Mouse (Mus musculus): ENCODE results near the gene Parp8. TPM values are rescaled to one million over a fixed set of nuclear protein-coding genes. Genes with fewer than 3 reads are reported as not detected.
A peak's percentile ranks its signal among the peaks of the same experiment; 100 is the strongest.

The Parp8 gene
- total and polyA plus RNA-seq, 3 experiments = not detected

GRCm38 (mm10) chr13:117028221-117028620 is 2.9 kb upstream of the Parp8 start:
- Histone ChIP-seq H3K4me2 (ENCODE audit: insufficient read depth, low read depth, poor library complexity, severe bottlenecking) (no peak overlapping the region), H3K9ac (ENCODE audit: insufficient read depth, low read depth) (no peak overlapping the region), H3K27me3 (replicated peaks) (no peaks in the 10 kb centered on the region), H3K79me2 (replicated peaks; ENCODE audit: control insufficient read depth, extremely low read depth, insufficient read depth, poor library complexity, severe bottlenecking) (no peaks in the 10 kb centered on the region), H3K4me1 (ENCODE audit: control insufficient read depth in 1 of 2, insufficient read depth in 2 of 2) (no peaks in the 10 kb centered on the region), H3K27ac (ENCODE audit: insufficient read depth, low read depth) (no peak overlapping the region), H3K9me3 (replicated peaks; ENCODE audit: low read length) (peaks cover 79% of the 10 kb centered on the region), H3K36me3 (replicated peaks in 1 of 2; ENCODE audit: control insufficient read depth in 1 of 2, insufficient read depth in 1 of 2, low read length in 1 of 2) (no peaks in the 10 kb centered on the region), H3K4me3 (replicated peaks in 1 of 3; ENCODE audit: low read depth in 2 of 3, low read length in 2 of 3, poor library complexity in 1 of 3) (no peak overlapping the region)
- dilution Hi-C loops (cut with MboI; ENCODE audit: extremely low pct_ligation_motif_present, extremely low pct_unique_long_range_greater_than_20kb, low sequenced_read_pairs) = no loop called here
- in situ Hi-C loops (cut with MboI; ENCODE audit: low pct_ligation_motif_present, low pct_unique_long_range_greater_than_20kb, low sequenced_read_pairs) = no loop called here
- TF ChIP-seq MAX (IDR thresholded peaks at IDR 0.05; ENCODE audit: low read length) (no peak), BHLHE40 (IDR thresholded peaks at IDR 0.05; ENCODE audit: low read depth, low read length) (0 out of 2 replicates have a peak, but pooled peaks have one; percentile 13)
- no peak for DNase-seq (ENCODE audit: extremely low read depth)

- Histone ChIP-seq H3K27ac (ENCODE audit: insufficient read depth, low read depth) (no peak overlapping the region), H3K79me2 (replicated peaks; ENCODE audit: control insufficient read depth, extremely low read depth, insufficient read depth, poor library complexity, severe bottlenecking) (no peaks in the 10 kb centered on the region), H3K36me3 (replicated peaks in 1 of 2; ENCODE audit: control insufficient read depth in 1 of 2, insufficient read depth in 1 of 2, low read length in 1 of 2) (no peaks in the 10 kb centered on the region), H3K4me1 (ENCODE audit: control insufficient read depth in 1 of 2, insufficient read depth in 2 of 2) (no peaks in the 10 kb centered on the region), H3K4me3 (replicated peaks in 1 of 3; ENCODE audit: low read depth in 2 of 3, low read length in 2 of 3, poor library complexity in 1 of 3) (no peak overlapping the region), H3K9ac (ENCODE audit: insufficient read depth, low read depth) (no peak overlapping the region), H3K9me3 (replicated peaks; ENCODE audit: low read length) (peaks cover 70% of the 10 kb centered on the region), H3K4me2 (ENCODE audit: insufficient read depth, low read depth, poor library complexity, severe bottlenecking) (no peak overlapping the region), H3K27me3 (replicated peaks) (no peaks in the 10 kb centered on the region)
- TF ChIP-seq RAD21 (IDR thresholded peaks at IDR 0.05; ENCODE audit: low read depth, low read length) (no peak), ZNF384 (IDR thresholded peaks at IDR 0.05; ENCODE audit: low read depth, low read length) (no peak), IRF4 (IDR thresholded peaks at IDR 0.05; ENCODE audit: low read depth, low read length) (no peak), MYC (IDR thresholded peaks at IDR 0.05; ENCODE audit: low read depth, low read length) (no peak), POLR2AphosphoS2 (IDR thresholded peaks at IDR 0.05; ENCODE audit: low read depth, low read length) (no peak), MAX (IDR thresholded peaks at IDR 0.05; ENCODE audit: low read length) (no peak), KAT2A (IDR thresholded peaks at IDR 0.05; ENCODE audit: insufficient replicate concordance, low read length) (no peak), ZMIZ1 (IDR thresholded peaks at IDR 0.05; ENCODE audit: low read depth, low read length) (no peak), ZKSCAN1 (IDR thresholded peaks at IDR 0.05; ENCODE audit: borderline replicate concordance, low read depth, low read length) (no peak), USF1 (IDR thresholded peaks at IDR 0.05; ENCODE audit: low read depth, low read length) (no peak), CHD2 (IDR thresholded peaks at IDR 0.05; ENCODE audit: low read length) (no peak), RCOR1 (conservative IDR thresholded peaks at IDR 0.05; ENCODE audit: low read depth, low read length) (no peak), MEF2A (IDR thresholded peaks at IDR 0.05; ENCODE audit: borderline replicate concordance, low read depth, low read length) (no peak), E2F4 (IDR thresholded peaks at IDR 0.05; ENCODE audit: insufficient replicate concordance, low read depth, low read length) (no peak), ZC3H11A (IDR thresholded peaks at IDR 0.05; ENCODE audit: low read depth, low read length) (no peak), USF2 (conservative IDR thresholded peaks at IDR 0.05; ENCODE audit: low read depth, low read length) (no peak), PAX5 (IDR thresholded peaks at IDR 0.05; ENCODE audit: low read length) (no peak), ETS1 (conservative IDR thresholded peaks at IDR 0.05; ENCODE audit: low read depth, low read length) (no peak)
- in situ Hi-C loops (cut with MboI; ENCODE audit: low pct_ligation_motif_present, low pct_unique_long_range_greater_than_20kb, low sequenced_read_pairs) (no loop called here), dilution Hi-C loops (cut with MboI; ENCODE audit: extremely low pct_ligation_motif_present, extremely low pct_unique_long_range_greater_than_20kb, low sequenced_read_pairs) (no loop called here)
- no peak for DNase-seq (ENCODE audit: extremely low read depth)
Observed at GRCm38 (mm10) chr13:117027336-117027735, 2.0 kb upstream of the Parp8 start.
